Mouse (Mus musculus) heart, embryonic 16.5 days (tissue): ENCODE measurements around the gene Dda1. TPM values are rescaled to one million over a fixed set of nuclear protein-coding genes. Genes with fewer than 3 reads are reported as not detected.

ENCODE experiments used
- ATAC-seq: fragments of 200-750 bp; cut with Nextera tagmentation; replicated peaks from 2 replicates; pipeline ENCODE4 v1.8.0; 2017; ENCODE audit warnings: moderate number of reproducible peaks; ENCODE audit not compliant: insufficient read depth, low FRiP score; ENCODE audit errors: extremely low read depth
- H3K27ac ChIP-seq: fragments of 300-500 bp; sonication (generic); 2 replicates; pipeline ENCODE4 v1.5.1; 2014; ENCODE audit warnings: mild to moderate bottlenecking, low read length, control low read depth, moderate library complexity
- H3K27me3 ChIP-seq: fragments of 300-500 bp; sonication (generic); 2 replicates; pipeline ENCODE4 v1.6.1; 2014; ENCODE audit warnings: low read length, mixed read lengths; ENCODE audit not compliant: control insufficient read depth, insufficient read depth
- H3K36me3 ChIP-seq: fragments of 300-500 bp; sonication (generic); 2 replicates; pipeline ENCODE4 v1.6.1; 2014; ENCODE audit not compliant: control insufficient read depth, insufficient read depth
- H3K4me1 ChIP-seq: fragments of 300-500 bp; sonication (generic); 2 replicates; pipeline ENCODE4 v1.6.1; 2014; ENCODE audit warnings: low read length, mixed read lengths; ENCODE audit not compliant: control insufficient read depth, insufficient read depth
- H3K4me2 ChIP-seq: fragments of 300-500 bp; sonication (generic); 2 replicates; pipeline ENCODE4 v1.6.1; 2014; ENCODE audit warnings: low read depth, mild to moderate bottlenecking, control low read depth, low read length
- H3K4me3 ChIP-seq: fragments of 300-500 bp; sonication (generic); 2 replicates; pipeline ENCODE4 v1.5.1; 2014; ENCODE audit warnings: mild to moderate bottlenecking, control low read depth, low read length
- H3K9ac ChIP-seq: fragments of 300-500 bp; sonication (generic); 2 replicates; pipeline ENCODE4 v1.6.1; 2014; ENCODE audit warnings: low read length, control low read depth
- H3K9me3 ChIP-seq: fragments of 300-500 bp; sonication (generic); replicated peaks from 2 replicates; pipeline ENCODE4 v1.6.1; 2016; ENCODE audit warnings: low read length; ENCODE audit not compliant: control insufficient read depth
- WGBS: fragments of 180-500 bp; shearing (Covaris S2); extraction: QIAGEN DNeasy Blood & Tissue Kit; methylation state at CpG from one replicate; pipeline ENCODE4 v1.1.7; 2014; 5-methylcytosine and 5-hydroxymethylcytosine counted together
- polyA plus RNA-seq: library from polyadenylated mRNA; unstranded; fragments of >200 nt; fragmentation: Nextera tagmentation; extraction: Ambion mirVana; gene quantifications from 2 replicates; pipeline ENCODE4 v1.2.1, GENCODE M21; 2015

Gene Dda1
- polyA plus RNA-seq, 1 experiment from 2014 or later = 83.7 TPM

DNA sequence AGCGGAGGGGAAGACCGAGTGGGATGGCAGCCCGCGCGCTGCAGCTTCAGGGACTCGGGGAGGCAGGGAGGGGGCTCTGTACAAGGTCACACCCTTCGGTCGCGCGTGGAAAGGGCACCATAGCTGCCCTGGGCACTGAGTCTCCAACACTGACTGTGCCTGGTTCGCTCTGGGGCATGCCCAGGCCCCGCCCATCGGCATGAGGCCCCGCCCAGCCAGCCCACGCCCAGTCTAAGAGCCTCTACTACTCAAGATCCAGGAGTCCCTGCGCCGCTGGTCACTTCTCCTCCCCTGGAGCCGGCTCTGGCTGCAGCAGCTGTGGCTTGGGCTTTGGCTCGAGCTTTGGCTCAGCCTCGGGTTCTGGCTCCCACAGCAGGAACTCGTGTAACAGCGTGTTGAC is 12.1 kb upstream of the Dda1 start:
- Histone ChIP-seq H3K4me2 (no peak overlapping the region), H3K9ac (no peak overlapping the region), H3K4me1 (no peaks in the 10 kb centered on the region), H3K4me3 (no peak overlapping the region), H3K9me3 (no peaks in the 10 kb centered on the region), H3K27ac (no peak overlapping the region), H3K36me3 (peaks cover 20% of the 10 kb centered on the region), H3K27me3 (no peaks in the 10 kb centered on the region)
- WGBS = 39% methylated on average over 22 of the region's 22 CpGs
- no peak for ATAC-seq

DNA sequence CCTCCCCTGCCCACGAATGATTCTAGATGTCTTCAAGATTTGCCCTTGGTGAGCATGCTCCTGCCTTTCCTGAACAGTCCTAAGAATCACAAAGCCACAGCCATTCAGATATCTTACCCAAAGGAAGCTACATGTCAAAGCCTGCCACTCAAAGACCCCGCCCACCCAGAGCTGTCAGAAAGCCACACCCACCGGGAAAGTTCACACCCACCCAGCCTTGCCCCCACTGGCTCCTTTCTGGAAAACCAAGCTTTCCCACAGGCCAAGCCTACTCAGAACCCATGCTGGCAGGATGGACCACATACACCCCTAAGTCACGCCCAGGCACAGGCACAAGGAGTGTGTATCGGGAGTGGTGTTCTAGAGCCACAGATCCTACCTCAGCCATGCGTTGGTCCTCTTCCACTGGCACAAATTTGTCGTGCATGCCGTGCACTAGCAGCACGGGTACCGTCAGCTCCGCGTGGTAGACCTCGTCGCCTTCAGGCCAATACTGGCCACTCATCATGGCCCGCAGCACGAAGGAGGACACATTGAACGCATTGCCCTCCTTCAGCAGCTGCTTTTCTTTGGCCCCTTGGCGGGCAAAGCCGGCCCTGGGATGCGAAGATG is 11.2 kb upstream of the Dda1 start:
- Histone ChIP-seq H3K4me3 (no peak overlapping the region), H3K4me1 (peaks cover 3% of the 10 kb centered on the region; the same call in 1 of the 2 replicates), H3K9ac (no peak overlapping the region), H3K27me3 (no peaks in the 10 kb centered on the region), H3K9me3 (no peaks in the 10 kb centered on the region), H3K4me2 (no peak overlapping the region), H3K36me3 (peaks cover 20% of the 10 kb centered on the region), H3K27ac (no peak overlapping the region)
- WGBS = 81% methylated on average over 20 of the region's 20 CpGs
- ATAC-seq = no peak

DNA sequence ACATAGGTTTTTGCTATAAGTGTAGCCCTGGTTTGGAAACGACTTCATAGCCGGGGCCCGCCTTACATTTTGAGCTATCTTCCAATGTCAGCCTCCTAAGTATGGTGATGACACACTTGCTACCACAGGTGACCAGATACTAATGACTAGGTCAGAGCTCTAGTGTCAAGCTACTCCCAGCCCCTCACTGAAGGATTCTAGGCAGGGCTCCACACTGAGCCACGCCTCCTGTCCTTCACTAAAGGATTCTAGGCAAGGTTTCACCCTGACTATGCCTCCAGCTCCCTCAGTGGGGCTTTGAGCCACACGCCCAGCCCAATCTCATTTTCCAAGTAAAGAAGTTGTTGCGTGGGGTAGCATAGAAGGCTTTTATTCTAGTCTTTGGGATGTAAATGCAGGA is 8.3 kb upstream of the Dda1 start:
- no peaks in the 10 kb centered on the region for H3K9me3 ChIP-seq
- H3K4me1 ChIP-seq = peaks cover 16% of the 10 kb centered on the region
- no peaks in the 10 kb centered on the region for H3K27me3 ChIP-seq
- 93% methylated on average over 6 of the region's 6 CpGs for WGBS
- H3K27ac ChIP-seq = no peak overlapping the region
- H3K4me3 ChIP-seq = no peak overlapping the region
- H3K9ac ChIP-seq = no peak overlapping the region
- no peak overlapping the region for H3K4me2 ChIP-seq
- no peak for ATAC-seq
- H3K36me3 ChIP-seq = peaks cover 20% of the 10 kb centered on the region

GRCm38 (mm10) chr8:71461152-71461840 is 7.7 kb upstream of the Dda1 start:
- Histone ChIP-seq H3K27ac (no peak overlapping the region), H3K4me2 (no peak overlapping the region), H3K36me3 (peaks cover 20% of the 10 kb centered on the region), H3K27me3 (no peaks in the 10 kb centered on the region), H3K4me3 (no peak overlapping the region), H3K9ac (no peak overlapping the region), H3K4me1 (peaks cover 21% of the 10 kb centered on the region), H3K9me3 (no peaks in the 10 kb centered on the region)
- 77% methylated on average over 47 of the region's 47 CpGs for WGBS
- ATAC-seq = no peak

GRCm38 (mm10) chr8:71462191-71462590 is 6.8 kb upstream of the Dda1 start:
- Histone ChIP-seq H3K4me3 (no peak overlapping the region; the same call in 1 of the 2 replicates), H3K4me2 (peak overlapping the region; percentile 78), H3K9ac (no peak overlapping the region), H3K9me3 (no peaks in the 10 kb centered on the region), H3K27me3 (no peaks in the 10 kb centered on the region), H3K27ac (peak overlapping the region; percentile 8; the same call in 1 of the 2 replicates), H3K4me1 (peaks cover 21% of the 10 kb centered on the region), H3K36me3 (peaks cover 20% of the 10 kb centered on the region)
- no peak for ATAC-seq
- 73% methylated on average over 4 of the region's 4 CpGs for WGBS

GRCm38 (mm10) chr8:71462786-71463185 is 6.2 kb upstream of the Dda1 start:
- Histone ChIP-seq H3K4me2 (peak overlapping the region; percentile 78), H3K4me1 (peaks cover 21% of the 10 kb centered on the region), H3K9me3 (no peaks in the 10 kb centered on the region), H3K9ac (peak overlapping the region; percentile 84), H3K36me3 (peaks cover 18% of the 10 kb centered on the region), H3K27me3 (no peaks in the 10 kb centered on the region), H3K27ac (peak overlapping the region; percentile 61), H3K4me3 (peak overlapping the region; percentile 71)
- no peak for ATAC-seq
- WGBS = 6% methylated on average over 16 of the region's 16 CpGs

DNA sequence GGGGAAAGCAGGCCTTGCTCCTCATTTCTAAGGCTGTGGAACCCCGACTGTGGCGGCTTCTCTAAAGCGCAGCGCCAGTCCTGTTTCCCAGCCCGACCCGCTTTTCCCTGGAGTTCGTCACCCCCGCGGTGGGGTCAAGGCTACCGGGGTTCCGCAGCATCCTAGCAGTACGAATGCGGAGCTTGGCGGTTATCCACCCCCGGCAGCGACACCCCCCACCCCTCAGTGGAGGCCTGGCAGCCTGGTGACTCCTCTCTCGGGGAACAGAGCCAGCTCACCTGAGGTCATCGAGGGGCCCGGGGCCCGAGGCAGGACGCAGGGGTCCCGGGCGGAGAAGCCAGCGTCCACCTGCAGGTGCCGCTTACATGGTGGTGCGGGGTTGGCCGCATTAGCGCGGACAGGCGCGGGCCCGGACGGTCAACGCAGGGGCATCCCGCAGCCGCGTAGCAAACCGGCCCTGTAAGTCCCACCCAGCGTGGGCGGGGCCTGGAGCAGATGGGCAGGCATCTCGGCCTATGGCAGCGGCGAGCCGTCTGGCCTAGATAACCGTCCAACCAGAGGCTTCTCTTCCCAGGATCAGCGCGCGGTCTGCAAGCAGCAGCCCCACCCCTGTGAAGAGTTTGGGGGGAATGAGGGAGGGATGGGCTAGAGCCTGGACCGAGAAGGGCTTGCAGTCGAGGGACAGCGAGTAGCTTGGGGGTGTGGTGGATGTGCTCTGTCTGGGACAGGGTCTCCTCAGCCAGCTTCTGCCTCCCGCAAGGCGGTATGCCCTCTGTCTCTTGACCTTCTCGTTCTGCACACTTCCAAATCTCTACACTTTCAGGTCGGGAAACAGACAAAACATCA is 5.6 kb upstream of the Dda1 start, which contains the start of gene Abhd8:
Gene Abhd8, minus strand, starts transcription at position 468 of the 846 bp plus-strand sequence.
- Histone ChIP-seq H3K4me1 (peaks cover 21% of the 10 kb centered on the region), H3K27me3 (no peaks in the 10 kb centered on the region), H3K9me3 (no peaks in the 10 kb centered on the region), H3K36me3 (peaks cover 15% of the 10 kb centered on the region), H3K9ac (peak within 1 kb of the TSS; percentile 84), H3K27ac (peak within 1 kb of the TSS; percentile 97), H3K4me3 (peak within 1 kb of the TSS; percentile 71), H3K4me2 (peak within 1 kb of the TSS; percentile 78)
- peak; percentile 71 for ATAC-seq
- WGBS = under 1% methylated on average over 55 of the region's 55 CpGs

- peak within 1 kb of the TSS; percentile 87 for H3K9ac ChIP-seq
- H3K27me3 ChIP-seq = no peaks in the 10 kb centered on the region
- peaks cover 11% of the 10 kb centered on the region for H3K36me3 ChIP-seq
- peak within 1 kb of the TSS; percentile 97 for H3K27ac ChIP-seq
- peak within 1 kb of the TSS; percentile 71 for H3K4me3 ChIP-seq
- peak; percentile 80 for ATAC-seq
- H3K4me1 ChIP-seq = peaks cover 24% of the 10 kb centered on the region
- WGBS = under 1% methylated on average over 59 of the region's 59 CpGs
- H3K4me2 ChIP-seq = peak within 1 kb of the TSS; percentile 78
- H3K9me3 ChIP-seq = no peaks in the 10 kb centered on the region
Measured at GRCm38 (mm10) chr8:71464513-71465500, 4.2 kb upstream of the Dda1 start, which contains the start of gene Mrpl34. Gene Mrpl34, plus strand, starts transcription at chr8:71464959.
